Mouse (Mus musculus): ENCODE measurements around the gene Sergef. TPM values are rescaled to one million over a fixed set of nuclear protein-coding genes. Genes with fewer than 3 reads are reported as not detected.

Sergef gene
- polyA plus RNA-seq, 1 experiment from 2014 or later: 16.8 TPM

DNA sequence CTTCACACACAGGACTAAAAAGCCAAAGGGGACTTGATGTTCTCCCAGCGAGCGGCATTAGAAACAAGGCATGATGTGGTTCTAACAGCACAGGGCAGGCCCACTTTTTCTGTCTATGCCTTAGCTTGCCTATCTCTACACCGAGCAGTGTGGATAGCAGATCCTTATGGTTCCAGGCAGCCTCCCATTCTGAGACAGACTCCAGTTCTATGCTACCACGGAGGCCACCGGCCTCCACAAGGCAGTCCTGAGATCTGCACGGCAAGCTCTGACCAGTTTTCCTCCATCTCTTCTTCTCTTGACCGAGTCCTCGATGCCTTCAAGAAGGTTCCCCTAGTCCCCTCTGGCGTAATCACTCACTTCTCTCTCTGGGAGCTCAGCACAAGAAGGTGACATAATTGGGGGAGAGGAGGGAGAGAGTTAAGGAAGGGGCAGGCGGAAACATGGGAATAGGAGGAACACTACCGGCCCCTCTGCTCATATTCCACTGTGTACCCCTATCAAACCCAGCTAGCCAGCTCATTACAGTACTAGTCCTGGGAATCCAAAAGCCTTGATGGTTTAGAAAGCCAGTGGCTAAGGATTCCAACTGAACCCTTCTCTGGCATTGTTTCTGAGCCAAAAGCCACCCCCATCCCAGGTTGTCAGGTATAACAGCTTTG is 104.7 kb downstream of the Sergef start:
- no peaks in the 10 kb centered on the region for H3K27me3 ChIP-seq (replicated peaks; ENCODE audit: control insufficient read depth, insufficient read depth, low read length)
- ATAC-seq (replicated peaks; ENCODE audit: low FRiP score, low TSS enrichment, low read depth): no peak
- H3K4me1 ChIP-seq (replicated peaks; ENCODE audit: control insufficient read depth, insufficient read depth, low read length): no peaks in the 10 kb centered on the region
- H3K9me3 ChIP-seq (ENCODE audit: control insufficient read depth, low read length): no peaks in the 10 kb centered on the region
- H3K9ac ChIP-seq (ENCODE audit: low read length): no peak overlapping the region
- H3K4me3 ChIP-seq (ENCODE audit: low read depth, low read length): no peak overlapping the region
- no peaks in the 10 kb centered on the region for H3K36me3 ChIP-seq (ENCODE audit: control insufficient read depth, insufficient read depth, low read length)
- DNase-seq (ENCODE audit: low spot score): no peak
- 87% methylated on average over 11 of the region's 11 CpGs for WGBS
- no peak overlapping the region for H3K27ac ChIP-seq (ENCODE audit: low read depth)
- H3K4me2 ChIP-seq (ENCODE audit: low read length): no peak overlapping the region

DNA sequence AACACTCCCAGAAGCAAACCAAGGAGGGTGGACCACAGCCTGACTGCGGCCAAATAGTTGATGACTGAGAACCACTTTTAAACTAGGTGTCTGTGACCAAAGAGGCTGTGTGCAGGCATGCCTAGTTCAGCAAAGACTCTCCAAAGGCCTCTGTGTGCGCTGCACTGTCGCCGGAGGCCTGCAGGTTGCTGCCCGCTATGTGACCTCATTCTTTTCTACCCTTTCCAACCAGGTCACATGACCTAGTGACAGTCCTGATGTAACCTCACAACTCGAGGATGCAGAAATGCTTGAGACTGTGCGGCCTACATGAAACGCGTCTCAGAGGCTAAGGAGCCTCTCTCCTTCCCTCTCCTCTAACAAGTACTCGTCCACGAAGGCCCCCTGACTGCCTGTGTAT is 106.1 kb downstream of the Sergef start:
- no peak for DNase-seq (ENCODE audit: low spot score)
- Histone ChIP-seq H3K4me3 (ENCODE audit: low read depth, low read length) (no peak overlapping the region), H3K4me2 (ENCODE audit: low read length) (no peak overlapping the region), H3K27ac (ENCODE audit: low read depth) (no peak overlapping the region), H3K4me1 (replicated peaks; ENCODE audit: control insufficient read depth, insufficient read depth, low read length) (no peaks in the 10 kb centered on the region), H3K27me3 (replicated peaks; ENCODE audit: control insufficient read depth, insufficient read depth, low read length) (no peaks in the 10 kb centered on the region), H3K9ac (ENCODE audit: low read length) (no peak overlapping the region), H3K9me3 (ENCODE audit: control insufficient read depth, low read length) (no peaks in the 10 kb centered on the region), H3K36me3 (ENCODE audit: control insufficient read depth, insufficient read depth, low read length) (no peaks in the 10 kb centered on the region)
- no peak for ATAC-seq (replicated peaks; ENCODE audit: low FRiP score, low TSS enrichment, low read depth)
- 85% methylated on average over 11 of the region's 11 CpGs for WGBS

DNA sequence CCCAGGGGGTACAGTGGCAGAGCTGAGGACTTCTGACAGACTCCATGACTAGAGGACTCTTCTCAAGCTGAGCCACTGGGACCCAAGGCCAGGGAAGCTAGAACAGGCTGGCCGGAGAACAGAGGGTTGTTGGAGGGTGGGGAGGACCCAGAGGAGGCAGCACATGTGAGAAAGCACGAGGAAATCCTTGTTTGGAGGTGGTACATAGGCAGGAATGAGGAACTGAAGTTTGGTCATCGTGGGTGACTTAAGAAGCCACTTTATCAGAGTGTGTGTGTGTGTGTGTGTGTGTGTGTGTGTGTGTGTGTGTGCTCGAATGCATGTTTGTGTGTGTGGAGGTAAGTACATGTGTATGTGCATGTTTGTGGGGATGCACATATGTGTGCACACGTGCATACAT is 108.3 kb downstream of the Sergef start:
- ATAC-seq (replicated peaks; ENCODE audit: low FRiP score, low TSS enrichment, low read depth) (no peak), DNase-seq (ENCODE audit: low spot score) (no peak)
- WGBS: 83% methylated on average over 5 of the region's 5 CpGs
- Histone ChIP-seq H3K27ac (ENCODE audit: low read depth) (no peak overlapping the region), H3K36me3 (ENCODE audit: control insufficient read depth, insufficient read depth, low read length) (no peaks in the 10 kb centered on the region), H3K27me3 (replicated peaks; ENCODE audit: control insufficient read depth, insufficient read depth, low read length) (no peaks in the 10 kb centered on the region), H3K9ac (ENCODE audit: low read length) (no peak overlapping the region), H3K4me2 (ENCODE audit: low read length) (no peak overlapping the region), H3K4me1 (replicated peaks; ENCODE audit: control insufficient read depth, insufficient read depth, low read length) (no peaks in the 10 kb centered on the region), H3K4me3 (ENCODE audit: low read depth, low read length) (no peak overlapping the region), H3K9me3 (ENCODE audit: control insufficient read depth, low read length) (no peaks in the 10 kb centered on the region)

DNA sequence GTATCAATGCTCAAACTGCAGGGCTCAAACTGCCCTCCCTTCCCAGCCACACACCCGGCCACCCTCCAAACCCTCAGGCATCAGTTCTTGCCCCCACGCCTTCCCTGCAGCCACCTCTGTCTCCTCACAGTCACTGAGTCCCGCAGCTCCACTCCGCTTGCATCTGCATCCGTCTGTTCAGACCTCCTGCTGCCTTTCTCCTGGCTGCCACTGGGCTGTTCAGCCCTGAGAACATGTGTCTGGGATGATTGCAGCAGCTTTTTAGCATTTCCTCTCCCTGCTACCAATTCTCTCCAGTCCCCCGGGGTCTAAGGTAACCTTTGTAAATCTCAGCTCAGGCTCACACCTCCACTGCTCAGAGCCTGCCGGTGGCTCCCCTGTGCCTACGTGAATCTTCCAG is 109.7 kb downstream of the Sergef start:
- WGBS: 57% methylated on average over 8 of the region's 8 CpGs
- no peak overlapping the region for H3K9ac ChIP-seq (ENCODE audit: low read length)

DNA sequence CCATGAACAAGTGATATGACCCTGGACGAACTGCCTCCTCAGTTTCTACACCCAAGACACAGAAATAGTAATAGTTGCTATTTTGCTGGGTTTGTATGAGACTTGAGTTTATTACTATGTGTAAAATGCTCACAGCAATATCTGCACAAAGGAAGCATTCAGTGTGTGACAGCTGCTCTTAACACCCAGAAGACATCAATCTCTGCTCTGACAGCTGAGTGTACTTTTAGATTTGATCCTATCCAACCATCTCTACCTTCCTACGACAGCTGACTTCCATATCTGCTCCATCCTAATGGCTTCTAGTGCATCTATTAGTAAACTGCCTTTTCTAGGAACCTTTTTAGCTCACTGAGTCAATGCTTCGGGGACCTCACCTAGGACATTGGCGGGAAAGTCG is 110.3 kb downstream of the Sergef start:
- Histone ChIP-seq H3K9ac (ENCODE audit: low read length) (no peak overlapping the region), H3K4me1 (replicated peaks; ENCODE audit: control insufficient read depth, insufficient read depth, low read length) (no peaks in the 10 kb centered on the region), H3K4me3 (ENCODE audit: low read depth, low read length) (no peak overlapping the region), H3K9me3 (ENCODE audit: control insufficient read depth, low read length) (no peaks in the 10 kb centered on the region), H3K27me3 (replicated peaks; ENCODE audit: control insufficient read depth, insufficient read depth, low read length) (no peaks in the 10 kb centered on the region), H3K27ac (ENCODE audit: low read depth) (no peak overlapping the region), H3K36me3 (ENCODE audit: control insufficient read depth, insufficient read depth, low read length) (no peaks in the 10 kb centered on the region), H3K4me2 (ENCODE audit: low read length) (no peak overlapping the region)
- no peak for ATAC-seq (replicated peaks; ENCODE audit: low FRiP score, low TSS enrichment, low read depth)
- WGBS: 84% methylated on average over 5 of the region's 5 CpGs
- no peak for DNase-seq (ENCODE audit: low spot score)

More for the DNA sequence above, 109.7 kb downstream of the Sergef start:
- Histone ChIP-seq H3K27me3 (replicated peaks; ENCODE audit: control insufficient read depth, insufficient read depth, low read length) (no peaks in the 10 kb centered on the region), H3K4me1 (replicated peaks; ENCODE audit: control insufficient read depth, insufficient read depth, low read length) (no peaks in the 10 kb centered on the region), H3K4me3 (ENCODE audit: low read depth, low read length) (no peak overlapping the region), H3K27ac (ENCODE audit: low read depth) (no peak overlapping the region), H3K9me3 (ENCODE audit: control insufficient read depth, low read length) (no peaks in the 10 kb centered on the region), H3K36me3 (ENCODE audit: control insufficient read depth, insufficient read depth, low read length) (no peaks in the 10 kb centered on the region), H3K4me2 (ENCODE audit: low read length) (no peak overlapping the region)
- no peak for ATAC-seq (replicated peaks; ENCODE audit: low FRiP score, low TSS enrichment, low read depth)
- DNase-seq (ENCODE audit: low spot score): no peak

DNA sequence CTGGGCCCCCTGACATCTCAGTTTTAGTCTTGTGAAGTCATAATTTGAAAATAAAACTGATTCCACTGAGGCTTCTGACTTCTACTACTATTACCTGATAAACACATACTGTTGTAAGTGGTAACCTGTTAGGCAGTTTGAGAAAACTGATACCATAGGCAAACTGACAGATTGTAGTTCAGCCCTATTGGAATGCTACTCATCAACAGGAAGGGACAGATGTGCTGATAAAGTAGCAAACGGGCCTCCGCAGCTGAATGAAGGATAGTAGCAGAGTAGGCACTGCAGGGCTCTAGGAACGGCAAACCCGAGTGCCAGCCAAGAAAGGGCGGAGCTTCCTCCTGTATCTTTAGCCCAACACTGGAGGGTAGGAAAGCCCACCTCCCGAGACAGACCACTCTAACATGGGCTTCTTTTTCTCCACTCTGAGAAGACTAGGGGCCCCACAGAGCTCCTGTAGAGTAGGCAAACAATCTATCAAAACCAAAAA is 112.9 kb downstream of the Sergef start:
- Histone ChIP-seq H3K27ac (ENCODE audit: low read depth) (no peak overlapping the region), H3K9me3 (ENCODE audit: control insufficient read depth, low read length) (no peaks in the 10 kb centered on the region), H3K36me3 (ENCODE audit: control insufficient read depth, insufficient read depth, low read length) (no peaks in the 10 kb centered on the region), H3K9ac (ENCODE audit: low read length) (no peak overlapping the region), H3K4me1 (replicated peaks; ENCODE audit: control insufficient read depth, insufficient read depth, low read length) (no peaks in the 10 kb centered on the region), H3K4me2 (ENCODE audit: low read length) (no peak overlapping the region), H3K4me3 (ENCODE audit: low read depth, low read length) (no peak overlapping the region), H3K27me3 (replicated peaks; ENCODE audit: control insufficient read depth, insufficient read depth, low read length) (no peaks in the 10 kb centered on the region)
- WGBS: 64% methylated on average over 6 of the region's 6 CpGs
- ATAC-seq (replicated peaks; ENCODE audit: low FRiP score, low TSS enrichment, low read depth) (no peak), DNase-seq (ENCODE audit: low spot score) (no peak)

DNA sequence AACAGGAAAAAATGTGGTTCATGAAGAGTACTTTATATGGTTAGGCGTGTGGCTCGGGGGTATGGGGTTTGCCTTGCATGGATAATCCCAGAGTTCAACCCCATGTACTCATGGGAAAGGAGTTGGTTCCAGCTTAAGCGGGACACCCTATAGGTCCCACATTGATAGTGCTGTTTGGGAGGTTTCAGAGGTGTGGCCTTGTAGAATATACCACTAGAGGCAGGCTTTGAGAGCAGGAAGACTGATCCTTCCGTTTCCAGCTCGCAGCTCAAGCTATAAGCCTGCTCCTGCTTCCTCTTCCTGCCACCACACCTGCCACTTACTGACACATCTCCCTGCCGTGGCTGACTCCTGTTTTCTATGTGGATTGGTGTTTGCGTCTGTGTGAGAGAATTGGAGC is 116.4 kb downstream of the Sergef start:
- Histone ChIP-seq H3K9ac (ENCODE audit: low read length) (no peak overlapping the region), H3K36me3 (ENCODE audit: control insufficient read depth, insufficient read depth, low read length) (no peaks in the 10 kb centered on the region), H3K4me3 (ENCODE audit: low read depth, low read length) (no peak overlapping the region), H3K27me3 (replicated peaks; ENCODE audit: control insufficient read depth, insufficient read depth, low read length) (no peaks in the 10 kb centered on the region), H3K4me1 (replicated peaks; ENCODE audit: control insufficient read depth, insufficient read depth, low read length) (no peaks in the 10 kb centered on the region), H3K9me3 (ENCODE audit: control insufficient read depth, low read length) (no peaks in the 10 kb centered on the region), H3K27ac (ENCODE audit: low read depth) (no peak overlapping the region), H3K4me2 (ENCODE audit: low read length) (no peak overlapping the region)
- ATAC-seq (replicated peaks; ENCODE audit: low FRiP score, low TSS enrichment, low read depth) (no peak), DNase-seq (ENCODE audit: low spot score) (no peak)
- 80% methylated on average over 7 of the region's 7 CpGs for WGBS

DNA sequence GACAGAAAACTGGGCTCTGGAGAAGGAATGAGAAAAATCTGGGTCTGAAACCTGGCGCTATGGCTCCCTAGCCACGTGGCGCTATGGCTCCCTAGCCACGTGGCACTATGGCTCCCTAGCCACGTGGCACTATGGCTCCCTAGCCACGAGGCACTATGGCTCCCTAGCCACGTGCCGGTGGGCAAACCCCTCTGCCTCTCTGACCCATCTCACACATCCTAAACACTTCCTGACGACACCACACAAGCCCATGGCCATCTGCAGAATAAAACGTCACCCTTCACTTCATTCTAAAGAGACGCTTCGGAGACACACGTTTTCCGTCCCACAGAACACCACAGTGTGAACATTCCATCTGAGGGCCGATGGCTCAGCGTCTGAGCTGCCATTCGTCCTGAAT is 117.8 kb downstream of the Sergef start:
- no peaks in the 10 kb centered on the region for H3K36me3 ChIP-seq (ENCODE audit: control insufficient read depth, insufficient read depth, low read length)
- H3K4me2 ChIP-seq (ENCODE audit: low read length): no peak overlapping the region
- 94% methylated on average over 17 of the region's 17 CpGs for WGBS
- DNase-seq (ENCODE audit: low spot score) (no peak), ATAC-seq (replicated peaks; ENCODE audit: low FRiP score, low TSS enrichment, low read depth) (no peak)
- H3K9me3 ChIP-seq (ENCODE audit: control insufficient read depth, low read length): no peaks in the 10 kb centered on the region
- no peak overlapping the region for H3K27ac ChIP-seq (ENCODE audit: low read depth)
- no peaks in the 10 kb centered on the region for H3K4me1 ChIP-seq (replicated peaks; ENCODE audit: control insufficient read depth, insufficient read depth, low read length)
- no peaks in the 10 kb centered on the region for H3K27me3 ChIP-seq (replicated peaks; ENCODE audit: control insufficient read depth, insufficient read depth, low read length)
- no peak overlapping the region for H3K4me3 ChIP-seq (ENCODE audit: low read depth, low read length)
- H3K9ac ChIP-seq (ENCODE audit: low read length): no peak overlapping the region

DNA sequence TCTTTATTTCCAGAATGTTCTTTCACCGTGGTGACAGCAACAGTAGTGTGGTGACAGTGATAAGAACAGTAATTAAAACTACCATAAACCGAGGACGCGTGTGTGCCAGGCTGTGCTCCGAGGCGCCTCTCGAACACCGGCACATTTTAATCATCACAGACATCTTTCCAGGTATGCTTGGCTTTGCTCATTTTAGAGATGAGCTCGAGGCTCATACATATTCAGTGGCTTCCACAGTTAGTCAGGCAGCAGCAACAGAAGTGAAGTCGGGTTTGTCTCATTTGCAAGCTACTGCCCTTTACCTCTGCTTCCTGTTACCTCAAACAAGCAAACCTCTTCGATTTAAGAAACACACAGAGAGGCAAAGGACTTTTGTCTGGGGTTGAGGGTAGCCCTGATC is 120.5 kb downstream of the Sergef start:
- DNase-seq (ENCODE audit: low spot score) (no peak), ATAC-seq (replicated peaks; ENCODE audit: low FRiP score, low TSS enrichment, low read depth) (no peak)
- Histone ChIP-seq H3K36me3 (ENCODE audit: control insufficient read depth, insufficient read depth, low read length) (no peaks in the 10 kb centered on the region), H3K4me2 (ENCODE audit: low read length) (no peak overlapping the region), H3K9me3 (ENCODE audit: control insufficient read depth, low read length) (no peaks in the 10 kb centered on the region), H3K27ac (ENCODE audit: low read depth) (no peak overlapping the region), H3K27me3 (replicated peaks; ENCODE audit: control insufficient read depth, insufficient read depth, low read length) (no peaks in the 10 kb centered on the region), H3K4me3 (ENCODE audit: low read depth, low read length) (no peak overlapping the region), H3K4me1 (replicated peaks; ENCODE audit: control insufficient read depth, insufficient read depth, low read length) (no peaks in the 10 kb centered on the region), H3K9ac (ENCODE audit: low read length) (no peak overlapping the region)
- 77% methylated on average over 11 of the region's 11 CpGs for WGBS
